Mouse (Mus musculus) midbrain, postnatal 0 days (tissue): Measurements from ENCODE around the gene Casz1. TPM values are rescaled to one million over a fixed set of nuclear protein-coding genes. Genes with fewer than 3 reads are reported as not detected.

Experiments used
- ATAC-seq: fragments of 200-750 bp; cut with Nextera tagmentation; 2 replicates; pipeline ENCODE4 v1.8.0; 2017; ENCODE audit warnings: moderate number of reproducible peaks, mild to moderate bottlenecking, moderate TSS enrichment, moderate library complexity; ENCODE audit not compliant: low FRiP score
- DNase-seq: peaks from one replicate; pipeline ENCODE4 v3.0.0-alpha.2; 2015; ENCODE audit warnings: low spot score
- H3K27ac ChIP-seq: fragments of 300-500 bp; sonication (generic); 2 replicates; pipeline ENCODE4 v1.5.1; 2014; ENCODE audit warnings: low read depth, mild to moderate bottlenecking, low read length, mixed read lengths
- H3K27me3 ChIP-seq: fragments of 300-500 bp; sonication (generic); 2 replicates; pipeline ENCODE4 v1.6.1; 2014; ENCODE audit warnings: low read length, control low read depth, mixed read lengths; ENCODE audit not compliant: insufficient read depth
- H3K36me3 ChIP-seq: fragments of 300-500 bp; sonication (generic); 2 replicates; pipeline ENCODE4 v1.6.1; 2014; ENCODE audit warnings: low read length, control low read depth, mixed read lengths; ENCODE audit not compliant: insufficient read depth
- H3K4me1 ChIP-seq: fragments of 300-500 bp; sonication (generic); 2 replicates; pipeline ENCODE4 v1.6.1; 2014; ENCODE audit warnings: mild to moderate bottlenecking, control low read depth, antibody characterized with exemption, low read length, mixed read lengths; ENCODE audit not compliant: insufficient read depth
- H3K4me2 ChIP-seq: fragments of 300-500 bp; sonication (generic); 2 replicates; pipeline ENCODE4 v1.6.1; 2014; ENCODE audit warnings: low read depth, mild to moderate bottlenecking, low read length, mixed read lengths; ENCODE audit not compliant: poor library complexity, severe bottlenecking
- H3K4me3 ChIP-seq: fragments of 300-500 bp; sonication (generic); 2 replicates; pipeline ENCODE4 v1.5.1; 2014; ENCODE audit warnings: low read depth, mild to moderate bottlenecking, low read length, moderate library complexity
- H3K9ac ChIP-seq: fragments of 300-500 bp; sonication (generic); replicated peaks from 2 replicates; pipeline ENCODE4 v1.6.1; 2014; ENCODE audit warnings: mild to moderate bottlenecking, low read length, moderate library complexity, mixed read lengths; ENCODE audit not compliant: poor library complexity, severe bottlenecking
- H3K9me3 ChIP-seq: fragments of 300-500 bp; sonication (generic); 2 replicates; pipeline ENCODE4 v1.6.1; 2016; ENCODE audit warnings: low read length, control low read depth
- CTCF ChIP-seq: IDR thresholded peaks from 2 replicates; pipeline ENCODE4 v1.5.1; 2016; ENCODE audit warnings: antibody characterized with exemption, mild to moderate bottlenecking
- WGBS: fragments of 180-500 bp; shearing (Covaris S2); extraction: QIAGEN DNeasy Blood & Tissue Kit; methylation state at CpG from one replicate; pipeline ENCODE4 v1.1.7; 2014; 5-methylcytosine and 5-hydroxymethylcytosine counted together
- polyA plus RNA-seq: library from polyadenylated mRNA; unstranded; fragments of >200 nt; fragmentation: Nextera tagmentation; extraction: Ambion mirVana; gene quantifications from 2 replicates; pipeline ENCODE4 v1.2.1, GENCODE M21; 2015
- total RNA-seq: library from RNA; depleted of rRNA; stranded (reverse); fragments of >200 nt; gene quantifications from 2 replicates; pipeline ENCODE4 v1.2.3, GENCODE M21; 2014

Casz1 gene
- total and polyA plus RNA-seq, 2 experiments from 2014 or later, result 2.0 to 3.7 TPM

- Histone ChIP-seq H3K9me3 (no peaks in the 10 kb centered on the region), H3K27me3 (peaks cover 39% of the 10 kb centered on the region), H3K9ac (no peak overlapping the region), H3K27ac (no peak overlapping the region), H3K4me2 (peak overlapping the region; percentile 58), H3K4me1 (peaks cover 7% of the 10 kb centered on the region; the same call in 1 of the 2 replicates), H3K36me3 (no peaks in the 10 kb centered on the region), H3K4me3 (peak overlapping the region; percentile 35)
- ATAC-seq, result no peak
- TF ChIP-seq CTCF, result no peak
- no peak for DNase-seq
- 45% methylated on average over 8 of the region's 8 CpGs for WGBS
Measured at GRCm38 (mm10) chr4:148890442-148890841, 86.2 kb downstream of the Casz1 start.

GRCm38 (mm10) chr4:148890892-148891838 lies 86.9 kb downstream of the Casz1 start:
- Histone ChIP-seq H3K9me3 (no peaks in the 10 kb centered on the region), H3K4me3 (peak overlapping the region; percentile 35), H3K4me2 (peak overlapping the region; percentile 58), H3K27me3 (peaks cover 41% of the 10 kb centered on the region), H3K36me3 (no peaks in the 10 kb centered on the region), H3K9ac (peak overlapping the region; percentile 48), H3K4me1 (0 out of 2 replicates have a peak, but pooled peaks cover 7% of the 10 kb centered on the region), H3K27ac (no peak overlapping the region)
- ATAC-seq (peak; percentile 33; the same call in 1 of the 2 replicates), DNase-seq (no peak)
- no peak for TF ChIP-seq CTCF
- WGBS, result 4% methylated on average over 44 of the region's 52 CpGs

- DNase-seq (no peak), ATAC-seq (no peak)
- Histone ChIP-seq H3K9me3 (no peaks in the 10 kb centered on the region), H3K4me3 (no peak overlapping the region), H3K4me1 (0 out of 2 replicates have a peak, but pooled peaks cover 3% of the 10 kb centered on the region), H3K36me3 (no peaks in the 10 kb centered on the region), H3K9ac (no peak overlapping the region), H3K27ac (no peak overlapping the region), H3K4me2 (no peak overlapping the region), H3K27me3 (peaks cover 39% of the 10 kb centered on the region)
- no peak for TF ChIP-seq CTCF
- WGBS, result 70% methylated on average over 6 of the region's 6 CpGs
Measured at GRCm38 (mm10) chr4:148896125-148896524, 91.9 kb downstream of the Casz1 start.

GRCm38 (mm10) chr4:148899927-148900294 lies 95.7 kb downstream of the Casz1 start:
- Histone ChIP-seq H3K36me3 (no peaks in the 10 kb centered on the region), H3K4me1 (0 out of 2 replicates have a peak, but pooled peaks cover 5% of the 10 kb centered on the region), H3K4me2 (peak overlapping the region; percentile 100), H3K4me3 (peak overlapping the region; percentile 45), H3K9me3 (no peaks in the 10 kb centered on the region), H3K27me3 (peaks cover 40% of the 10 kb centered on the region), H3K9ac (no peak overlapping the region), H3K27ac (no peak overlapping the region)
- no peak for DNase-seq
- WGBS, result 44% methylated on average over 1 of the region's 1 CpGs
- no peak for TF ChIP-seq CTCF
- no peak for ATAC-seq

GRCm38 (mm10) chr4:148900295-148901211 lies 96.3 kb downstream of the Casz1 start:
- WGBS, result 1% methylated on average over 100 of the region's 123 CpGs
- Histone ChIP-seq H3K4me1 (0 out of 2 replicates have a peak, but pooled peaks cover 5% of the 10 kb centered on the region), H3K9me3 (no peaks in the 10 kb centered on the region), H3K9ac (peak overlapping the region; percentile 42), H3K27me3 (peaks cover 35% of the 10 kb centered on the region), H3K4me3 (peak overlapping the region; percentile 45), H3K36me3 (no peaks in the 10 kb centered on the region), H3K4me2 (peak overlapping the region; percentile 100), H3K27ac (no peak overlapping the region)
- ATAC-seq (peak; percentile 74), DNase-seq (peak; percentile 83)
- TF ChIP-seq CTCF, result no peak
